Mouse (Mus musculus): ENCODE data around the gene Plekhm2. TPM values are rescaled to one million over a fixed set of nuclear protein-coding genes. Genes with fewer than 3 reads are reported as not detected.

The Plekhm2 gene
- polyA plus RNA-seq, 1 experiment from 2014 or later: 6.1 TPM

DNA sequence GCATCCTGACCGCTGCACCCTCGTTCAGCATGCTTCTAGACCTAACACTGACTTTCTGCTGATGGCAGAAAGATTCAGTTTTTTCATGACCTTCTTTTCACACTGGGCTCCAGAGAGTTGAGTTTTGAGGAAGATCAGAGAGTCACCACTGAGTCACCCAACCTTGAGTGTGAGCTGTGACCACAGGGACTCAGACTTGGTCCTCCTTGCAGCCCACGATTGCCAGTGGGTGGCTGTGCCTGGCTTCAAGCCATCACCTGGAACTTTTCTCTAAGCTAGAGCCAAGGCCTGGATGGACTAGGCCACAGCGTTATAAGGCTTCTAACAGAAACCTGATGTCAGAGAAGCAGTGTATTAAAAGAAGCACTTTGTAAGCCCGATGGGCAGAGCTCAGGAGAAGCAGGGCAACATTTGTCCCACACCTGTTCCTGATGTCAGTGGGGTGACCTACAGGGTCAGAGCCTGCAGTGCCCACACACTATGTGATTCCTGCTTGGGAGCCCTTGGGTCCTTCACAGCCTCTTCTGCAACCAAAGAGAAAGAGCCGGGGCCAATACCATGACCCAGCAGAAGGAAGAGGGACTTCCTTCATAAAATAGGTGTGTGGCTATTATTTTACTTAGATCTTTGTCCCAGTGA lies 5.7 kb downstream of the Plekhm2 start:
- Histone ChIP-seq H3K9me3 (no peaks in the 10 kb centered on the region), H3K36me3 (peaks cover 16% of the 10 kb centered on the region), H3K4me2 (replicated peaks) (no peak overlapping the region), H3K9ac (replicated peaks) (no peak overlapping the region), H3K4me3 (no peak overlapping the region), H3K4me1 (peaks cover 9% of the 10 kb centered on the region), H3K27ac (replicated peaks) (no peak overlapping the region), H3K27me3 (no peaks in the 10 kb centered on the region)
- ATAC-seq (ENCODE audit: low FRiP score, low read depth): no peak
- 95% methylated on average over 6 of the region's 6 CpGs for WGBS

DNA sequence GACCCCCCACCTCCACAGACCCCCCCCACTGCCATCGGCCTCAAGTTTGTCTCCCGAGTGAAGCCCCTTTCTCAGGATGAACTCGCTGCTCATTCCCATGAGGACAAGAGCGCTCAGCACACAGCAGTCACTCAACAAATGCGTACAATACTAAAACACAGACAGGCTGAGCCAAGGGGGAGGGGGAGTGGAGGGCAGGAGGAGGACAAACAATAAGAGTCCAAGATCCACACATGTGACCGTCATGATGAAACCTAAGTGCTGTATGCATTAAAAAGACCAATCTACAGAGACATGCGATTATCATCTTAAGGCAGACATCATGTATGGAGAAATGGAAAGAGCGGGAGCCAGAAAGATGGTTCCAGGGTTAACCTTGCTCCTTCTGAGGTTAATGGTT lies 7.8 kb downstream of the Plekhm2 start:
- Histone ChIP-seq H3K9me3 (no peaks in the 10 kb centered on the region), H3K36me3 (peaks cover 26% of the 10 kb centered on the region), H3K27ac (replicated peaks) (no peak overlapping the region), H3K27me3 (no peaks in the 10 kb centered on the region), H3K4me3 (no peak overlapping the region), H3K4me1 (no peaks in the 10 kb centered on the region), H3K4me2 (replicated peaks) (no peak overlapping the region), H3K9ac (replicated peaks) (no peak overlapping the region)
- ATAC-seq (ENCODE audit: low FRiP score, low read depth): no peak
- 81% methylated on average over 8 of the region's 8 CpGs for WGBS

DNA sequence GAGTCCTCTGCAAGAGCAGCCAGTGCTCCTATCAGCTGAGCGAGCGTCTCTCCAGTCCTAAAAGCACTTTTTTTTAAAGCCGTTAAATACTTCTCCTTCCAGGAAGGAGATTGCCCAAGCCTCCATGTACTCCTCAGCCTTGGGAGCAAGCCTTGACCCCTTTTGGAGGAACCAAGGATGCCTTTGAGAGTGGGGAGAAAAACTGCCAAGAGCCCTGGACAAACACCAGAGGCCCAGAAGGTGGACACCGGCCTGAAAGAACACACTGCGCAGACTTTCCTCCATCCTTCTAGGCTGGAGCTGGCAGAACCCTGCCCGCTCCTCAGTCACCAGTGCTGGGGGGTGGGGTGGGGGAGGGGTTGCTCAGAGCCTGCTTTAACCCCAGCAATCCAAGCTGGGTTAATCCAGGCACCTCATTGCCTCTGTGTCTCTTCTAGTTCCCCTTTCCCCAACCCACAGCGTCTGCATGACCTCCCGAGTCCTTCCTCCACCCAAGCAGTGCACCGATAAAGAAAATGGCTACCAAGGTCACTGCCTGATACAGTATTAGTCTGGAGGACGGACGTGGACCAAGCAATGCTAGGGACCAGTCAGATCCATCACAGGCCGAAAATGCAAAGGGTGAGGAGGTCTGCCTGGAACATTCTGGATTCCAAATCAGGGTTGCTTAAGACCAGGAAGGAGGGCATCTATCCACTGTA lies 8.6 kb downstream of the Plekhm2 start:
- no peaks in the 10 kb centered on the region for H3K27me3 ChIP-seq
- no peaks in the 10 kb centered on the region for H3K9me3 ChIP-seq
- 89% methylated on average over 12 of the region's 12 CpGs for WGBS
- no peak overlapping the region for H3K4me3 ChIP-seq
- no peaks in the 10 kb centered on the region for H3K4me1 ChIP-seq
- H3K4me2 ChIP-seq (replicated peaks): no peak overlapping the region
- H3K36me3 ChIP-seq: peaks cover 28% of the 10 kb centered on the region
- no peak overlapping the region for H3K27ac ChIP-seq (replicated peaks)
- H3K9ac ChIP-seq (replicated peaks): no peak overlapping the region
- no peak for ATAC-seq (ENCODE audit: low FRiP score, low read depth)

DNA sequence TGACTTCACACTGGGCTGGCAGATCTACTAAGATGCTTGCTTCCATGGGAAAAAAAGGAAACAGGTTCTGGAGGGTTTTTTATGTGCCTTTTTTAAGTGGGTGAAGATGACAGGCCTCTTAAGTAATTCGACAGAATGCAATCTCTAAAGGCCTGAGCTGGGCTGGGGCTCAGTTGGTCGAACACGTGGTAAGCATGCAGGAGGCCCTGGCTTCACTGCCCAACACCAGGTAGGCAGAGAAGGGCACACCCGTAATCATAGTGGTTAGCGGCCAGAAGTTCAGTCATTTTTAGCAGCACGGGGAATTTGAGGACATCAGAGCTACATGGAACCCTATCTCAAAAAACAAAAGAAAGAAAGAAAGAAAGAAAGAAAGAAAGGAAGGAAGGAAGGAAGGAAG lies 10.2 kb downstream of the Plekhm2 start:
- Histone ChIP-seq H3K4me3 (no peak overlapping the region), H3K9me3 (no peaks in the 10 kb centered on the region), H3K4me2 (replicated peaks) (no peak overlapping the region), H3K9ac (replicated peaks) (no peak overlapping the region), H3K27ac (replicated peaks) (no peak overlapping the region), H3K36me3 (peaks cover 21% of the 10 kb centered on the region), H3K27me3 (no peaks in the 10 kb centered on the region), H3K4me1 (no peaks in the 10 kb centered on the region)
- 96% methylated on average over 6 of the region's 6 CpGs for whole genome bisulfite sequencing
- no peak for ATAC-seq (ENCODE audit: low FRiP score, low read depth)

DNA sequence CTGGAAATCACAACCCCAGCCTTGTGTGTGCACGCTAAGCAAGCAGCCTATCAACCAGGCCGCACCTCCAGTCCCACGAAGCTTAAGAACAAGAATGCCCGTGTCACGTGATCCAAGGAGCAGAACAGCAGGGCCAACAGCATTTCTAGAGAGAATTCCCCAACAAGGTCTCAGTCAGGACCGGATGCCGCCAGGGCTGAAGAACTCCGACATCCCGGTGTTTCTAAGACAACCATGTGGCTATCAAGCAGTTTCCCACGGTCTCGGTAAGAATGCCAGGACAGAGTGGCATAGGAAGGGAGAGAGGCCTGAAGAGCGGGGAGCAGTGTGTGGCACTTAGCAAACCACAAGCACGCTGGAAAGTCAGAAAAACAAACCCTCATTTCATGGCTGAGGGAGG lies 10.9 kb downstream of the Plekhm2 start:
- no peaks in the 10 kb centered on the region for H3K9me3 ChIP-seq
- H3K27me3 ChIP-seq: no peaks in the 10 kb centered on the region
- H3K9ac ChIP-seq (replicated peaks): no peak overlapping the region
- no peak overlapping the region for H3K27ac ChIP-seq (replicated peaks)
- no peak for ATAC-seq (ENCODE audit: low FRiP score, low read depth)
- no peak overlapping the region for H3K4me2 ChIP-seq (replicated peaks)
- 91% methylated on average over 13 of the region's 13 CpGs for WGBS
- no peak overlapping the region for H3K4me3 ChIP-seq
- H3K36me3 ChIP-seq: peaks cover 21% of the 10 kb centered on the region
- H3K4me1 ChIP-seq: peaks cover 3% of the 10 kb centered on the region; the same call in 1 of the 2 replicates

DNA sequence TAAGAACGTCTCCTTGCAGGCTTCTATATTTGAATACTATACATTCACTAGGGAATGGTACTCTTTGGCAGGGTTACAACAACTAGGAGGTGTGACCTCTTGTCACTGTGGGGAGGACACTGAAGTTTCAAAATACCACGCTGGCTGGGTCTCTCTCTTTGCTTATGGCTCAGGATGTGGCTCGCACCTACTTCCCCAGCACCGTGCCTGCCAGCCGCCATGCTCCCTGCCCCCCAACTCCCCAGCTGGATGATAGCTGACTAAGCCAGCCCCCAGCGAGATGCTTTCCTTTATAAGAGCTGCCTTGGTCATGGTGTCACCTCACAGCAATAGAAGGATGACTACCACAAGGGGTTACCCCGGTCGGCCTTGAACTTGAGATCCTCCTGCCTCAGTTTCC lies 11.7 kb downstream of the Plekhm2 start:
- no peak overlapping the region for H3K4me2 ChIP-seq (replicated peaks)
- H3K27me3 ChIP-seq: no peaks in the 10 kb centered on the region
- 92% methylated on average over 8 of the region's 8 CpGs for WGBS
- peaks cover 25% of the 10 kb centered on the region for H3K36me3 ChIP-seq
- no peaks in the 10 kb centered on the region for H3K9me3 ChIP-seq
- no peak for ATAC-seq (ENCODE audit: low FRiP score, low read depth)
- H3K4me1 ChIP-seq: peaks cover 3% of the 10 kb centered on the region; the same call in 1 of the 2 replicates
- no peak overlapping the region for H3K9ac ChIP-seq (replicated peaks)
- H3K27ac ChIP-seq (replicated peaks): no peak overlapping the region
- no peak overlapping the region for H3K4me3 ChIP-seq

DNA sequence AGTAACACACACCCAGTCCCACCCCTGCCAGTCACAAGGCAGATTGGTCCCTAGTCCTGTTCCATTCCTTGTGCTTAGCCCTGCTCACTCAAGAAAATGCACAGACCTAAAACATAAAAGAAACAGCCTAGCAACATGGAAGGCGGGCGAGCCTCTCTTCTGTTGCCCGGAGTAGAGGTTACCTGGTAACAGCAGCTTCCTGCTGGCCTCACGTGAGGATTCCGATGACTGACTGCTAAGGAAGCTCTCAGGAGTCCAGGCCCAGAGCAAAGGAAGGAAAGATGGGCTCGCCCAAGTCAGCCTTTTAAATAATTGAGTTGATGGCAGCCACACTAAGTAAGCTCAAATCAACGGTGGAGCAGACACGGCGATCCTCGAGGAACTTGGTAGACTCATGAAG lies 12.8 kb downstream of the Plekhm2 start:
- Histone ChIP-seq H3K9ac (replicated peaks) (no peak overlapping the region), H3K4me2 (replicated peaks) (no peak overlapping the region), H3K36me3 (peaks cover 25% of the 10 kb centered on the region), H3K27ac (replicated peaks) (no peak overlapping the region), H3K4me3 (no peak overlapping the region), H3K27me3 (no peaks in the 10 kb centered on the region), H3K9me3 (no peaks in the 10 kb centered on the region), H3K4me1 (peaks cover 3% of the 10 kb centered on the region; the same call in 1 of the 2 replicates)
- ATAC-seq (ENCODE audit: low FRiP score, low read depth): no peak
- 89% methylated on average over 10 of the region's 10 CpGs for WGBS

DNA sequence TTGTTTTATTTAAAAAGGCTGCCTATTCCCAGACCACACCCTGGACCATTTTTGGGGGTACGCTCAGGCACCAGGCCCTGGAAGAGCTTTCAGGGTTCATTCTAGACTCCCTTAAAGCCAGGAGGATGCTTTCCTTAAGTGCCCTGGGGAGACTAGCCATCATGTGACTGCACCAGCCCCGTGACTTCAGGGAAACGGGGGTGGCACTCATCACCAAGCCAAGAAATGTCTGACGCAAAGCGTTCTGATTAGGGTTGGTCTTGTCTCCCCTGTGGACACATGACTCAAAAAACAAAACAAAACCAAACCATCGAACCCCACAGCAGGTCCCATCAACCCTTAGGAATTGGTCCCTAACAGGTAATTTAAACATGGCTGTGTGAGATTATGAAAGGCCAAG lies 13.4 kb downstream of the Plekhm2 start:
- Histone ChIP-seq H3K4me3 (no peak overlapping the region), H3K27ac (replicated peaks) (no peak overlapping the region), H3K9me3 (no peaks in the 10 kb centered on the region), H3K36me3 (peaks cover 25% of the 10 kb centered on the region), H3K9ac (replicated peaks) (no peak overlapping the region), H3K27me3 (no peaks in the 10 kb centered on the region), H3K4me2 (replicated peaks) (no peak overlapping the region), H3K4me1 (peaks cover 3% of the 10 kb centered on the region; the same call in 1 of the 2 replicates)
- no peak for ATAC-seq (ENCODE audit: low FRiP score, low read depth)
- 88% methylated on average over 6 of the region's 6 CpGs for WGBS

DNA sequence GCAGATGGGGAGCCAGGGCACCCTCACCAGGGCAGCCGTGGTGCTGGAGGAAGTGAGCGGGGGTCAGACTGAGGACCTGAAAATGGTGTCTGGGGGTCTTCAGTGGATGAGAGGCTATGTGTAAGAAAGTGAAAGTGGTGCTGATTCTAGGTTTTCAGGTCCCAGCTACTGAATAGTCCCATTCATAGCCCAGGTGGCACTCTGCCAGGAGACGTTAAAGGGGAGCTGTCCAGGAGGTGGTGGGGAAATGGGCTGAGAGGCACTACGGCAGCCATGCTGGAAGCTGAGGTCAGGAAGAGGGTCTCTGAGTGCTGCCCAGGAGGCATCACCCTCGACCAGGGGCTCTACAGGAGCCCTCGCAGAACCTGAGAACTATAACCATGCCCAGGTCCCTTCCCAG lies 15.5 kb downstream of the Plekhm2 start:
- H3K4me2 ChIP-seq (replicated peaks): no peak overlapping the region
- H3K4me1 ChIP-seq: peaks cover 3% of the 10 kb centered on the region; the same call in 1 of the 2 replicates
- H3K27me3 ChIP-seq: no peaks in the 10 kb centered on the region
- no peak overlapping the region for H3K4me3 ChIP-seq
- H3K36me3 ChIP-seq: peaks cover 25% of the 10 kb centered on the region
- no peak overlapping the region; the same call in 1 of the 2 replicates for H3K9ac ChIP-seq (replicated peaks)
- WGBS: 85% methylated on average over 6 of the region's 6 CpGs
- no peaks in the 10 kb centered on the region for H3K9me3 ChIP-seq
- H3K27ac ChIP-seq (replicated peaks): no peak overlapping the region
- no peak for ATAC-seq (ENCODE audit: low FRiP score, low read depth)

DNA sequence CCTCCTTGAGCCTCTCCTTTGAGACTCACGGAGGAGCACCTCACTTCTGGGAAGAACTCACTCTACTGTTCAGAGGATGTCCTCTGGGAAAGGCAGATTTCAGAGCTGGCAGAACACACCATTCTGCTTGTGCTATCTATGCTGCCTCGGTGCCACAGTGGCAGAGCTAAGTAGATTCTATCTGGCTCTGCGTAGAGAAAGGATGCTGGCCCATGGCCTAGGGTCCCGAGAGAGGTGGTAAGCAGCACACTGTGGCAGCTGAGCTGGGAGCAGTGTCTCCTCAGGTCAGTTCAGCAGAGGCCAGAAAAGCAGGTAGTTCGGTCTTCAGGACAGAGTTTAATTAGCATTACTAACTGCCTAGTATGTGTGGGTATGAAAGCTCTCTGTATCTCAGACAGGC lies 16.4 kb downstream of the Plekhm2 start:
- 96% methylated on average over 5 of the region's 5 CpGs for WGBS
- no peak overlapping the region for H3K27ac ChIP-seq (replicated peaks)
- H3K27me3 ChIP-seq: no peaks in the 10 kb centered on the region
- no peak overlapping the region for H3K4me3 ChIP-seq
- peaks cover 7% of the 10 kb centered on the region; the same call in 1 of the 2 replicates for H3K4me1 ChIP-seq
- H3K9ac ChIP-seq (replicated peaks): no peak overlapping the region
- peaks cover 21% of the 10 kb centered on the region for H3K36me3 ChIP-seq
- ATAC-seq (ENCODE audit: low FRiP score, low read depth): no peak
- H3K4me2 ChIP-seq (replicated peaks): no peak overlapping the region
- no peaks in the 10 kb centered on the region for H3K9me3 ChIP-seq

DNA sequence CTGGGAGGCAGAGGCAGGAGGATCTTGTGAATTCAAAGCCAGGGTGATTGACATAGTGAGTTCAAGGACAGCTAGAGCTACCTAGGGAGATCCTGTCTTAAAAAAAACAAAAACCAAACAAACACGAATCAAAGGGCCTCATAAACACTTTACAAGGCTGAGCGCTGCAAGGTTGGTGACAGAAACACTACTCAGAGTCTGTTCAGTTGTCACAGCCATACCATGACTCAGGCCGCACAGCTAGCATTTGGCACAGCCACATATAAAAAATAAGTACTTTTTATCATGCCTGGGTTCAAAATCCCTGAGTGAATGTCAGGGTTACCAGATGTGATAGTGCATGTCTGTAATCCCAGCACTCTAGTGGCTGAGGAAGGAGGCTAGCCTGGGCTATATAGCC lies 17.5 kb downstream of the Plekhm2 start:
- no peak overlapping the region for H3K4me2 ChIP-seq (replicated peaks)
- H3K4me1 ChIP-seq: peaks cover 8% of the 10 kb centered on the region; the same call in 1 of the 2 replicates
- no peaks in the 10 kb centered on the region for H3K27me3 ChIP-seq
- H3K9ac ChIP-seq (replicated peaks): no peak overlapping the region
- no peak overlapping the region for H3K4me3 ChIP-seq
- no peak overlapping the region for H3K27ac ChIP-seq (replicated peaks)
- ATAC-seq (ENCODE audit: low FRiP score, low read depth): no peak
- WGBS: 94% methylated on average over 3 of the region's 3 CpGs
- no peaks in the 10 kb centered on the region for H3K9me3 ChIP-seq
- H3K36me3 ChIP-seq: peaks cover 22% of the 10 kb centered on the region

DNA sequence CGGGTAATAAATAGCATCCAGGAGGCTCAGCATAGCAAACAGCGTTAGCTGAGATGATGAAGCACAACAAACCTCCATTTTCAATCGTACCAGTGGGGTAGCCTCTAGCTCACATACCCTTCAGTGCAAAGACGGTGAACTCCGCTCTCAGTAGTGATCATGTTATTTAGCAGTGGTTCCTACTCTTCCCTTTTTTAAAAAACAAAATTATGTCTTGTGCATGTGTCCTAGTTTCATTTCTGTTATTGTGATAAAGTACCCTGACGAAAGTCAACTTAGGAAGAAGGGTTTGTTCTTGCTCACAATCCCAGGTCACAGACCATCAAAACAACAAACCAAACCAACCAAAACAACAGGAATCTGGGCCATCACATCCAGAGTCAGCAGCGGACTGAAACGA lies 18.7 kb downstream of the Plekhm2 start:
- no peak overlapping the region for H3K4me3 ChIP-seq
- peaks cover 25% of the 10 kb centered on the region for H3K36me3 ChIP-seq
- H3K4me1 ChIP-seq: peaks cover 8% of the 10 kb centered on the region; the same call in 1 of the 2 replicates
- no peaks in the 10 kb centered on the region for H3K9me3 ChIP-seq
- H3K27ac ChIP-seq (replicated peaks): no peak overlapping the region
- H3K9ac ChIP-seq (replicated peaks): no peak overlapping the region
- 95% methylated on average over 8 of the region's 8 CpGs for WGBS
- ATAC-seq (ENCODE audit: low FRiP score, low read depth): no peak
- H3K27me3 ChIP-seq: no peaks in the 10 kb centered on the region
- H3K4me2 ChIP-seq (replicated peaks): no peak overlapping the region
